Mouse (Mus musculus) lung, embryonic 16.5 days (tissue): ENCODE measurements around the gene Prdm12. TPM values are rescaled to one million over a fixed set of nuclear protein-coding genes. Genes with fewer than 3 reads are reported as not detected.

Source experiments
- ATAC-seq: fragments of 200-750 bp; cut with Nextera tagmentation; 2 replicates; pipeline ENCODE4 v1.8.0; 2017; ENCODE audit warnings: low read depth, mild to moderate bottlenecking, moderate library complexity
- H3K27ac ChIP-seq: fragments of 300-500 bp; sonication (generic); 2 replicates; pipeline ENCODE4 v1.5.1; 2014; ENCODE audit warnings: mild to moderate bottlenecking, control low read depth, low read length
- H3K27me3 ChIP-seq: fragments of 300-500 bp; sonication (generic); 2 replicates; pipeline ENCODE4 v1.6.1; 2014; ENCODE audit warnings: low read depth, low read length, mixed read lengths; ENCODE audit not compliant: control insufficient read depth, insufficient read depth
- H3K36me3 ChIP-seq: fragments of 300-500 bp; sonication (generic); 2 replicates; pipeline ENCODE4 v1.6.1; 2014; ENCODE audit warnings: low read length; ENCODE audit not compliant: control insufficient read depth, insufficient read depth
- H3K4me1 ChIP-seq: fragments of 300-500 bp; sonication (generic); replicated peaks from 2 replicates; pipeline ENCODE4 v1.6.1; 2014; ENCODE audit warnings: low read length, mixed read lengths; ENCODE audit not compliant: control insufficient read depth, insufficient read depth
- H3K4me2 ChIP-seq: fragments of 300-500 bp; sonication (generic); 2 replicates; pipeline ENCODE4 v1.6.1; 2014; ENCODE audit warnings: low read depth, low read length, control low read depth
- H3K4me3 ChIP-seq: fragments of 300-500 bp; sonication (generic); 2 replicates; pipeline ENCODE4 v1.5.1; 2014; ENCODE audit warnings: mild to moderate bottlenecking, low read length, control low read depth
- H3K9ac ChIP-seq: fragments of 300-500 bp; sonication (generic); 2 replicates; pipeline ENCODE4 v1.6.1; 2014; ENCODE audit warnings: low read length, control low read depth
- H3K9me3 ChIP-seq: fragments of 300-500 bp; sonication (generic); 2 replicates; pipeline ENCODE4 v1.6.1; 2016; ENCODE audit warnings: low read length; ENCODE audit not compliant: control insufficient read depth
- WGBS: fragments of 180-500 bp; shearing (Covaris S2); extraction: QIAGEN DNeasy Blood & Tissue Kit; methylation state at CpG from one replicate; pipeline ENCODE4 v1.1.7; 2014; 5-methylcytosine and 5-hydroxymethylcytosine counted together
- polyA plus RNA-seq: library from polyadenylated mRNA; unstranded; fragments of >200 nt; fragmentation: Nextera tagmentation; extraction: Ambion mirVana; gene quantifications from 2 replicates; pipeline ENCODE4 v1.2.1, GENCODE M21; 2015

The Prdm12 gene
- polyA plus RNA-seq, 1 experiment from 2014 or later: not detected

DNA sequence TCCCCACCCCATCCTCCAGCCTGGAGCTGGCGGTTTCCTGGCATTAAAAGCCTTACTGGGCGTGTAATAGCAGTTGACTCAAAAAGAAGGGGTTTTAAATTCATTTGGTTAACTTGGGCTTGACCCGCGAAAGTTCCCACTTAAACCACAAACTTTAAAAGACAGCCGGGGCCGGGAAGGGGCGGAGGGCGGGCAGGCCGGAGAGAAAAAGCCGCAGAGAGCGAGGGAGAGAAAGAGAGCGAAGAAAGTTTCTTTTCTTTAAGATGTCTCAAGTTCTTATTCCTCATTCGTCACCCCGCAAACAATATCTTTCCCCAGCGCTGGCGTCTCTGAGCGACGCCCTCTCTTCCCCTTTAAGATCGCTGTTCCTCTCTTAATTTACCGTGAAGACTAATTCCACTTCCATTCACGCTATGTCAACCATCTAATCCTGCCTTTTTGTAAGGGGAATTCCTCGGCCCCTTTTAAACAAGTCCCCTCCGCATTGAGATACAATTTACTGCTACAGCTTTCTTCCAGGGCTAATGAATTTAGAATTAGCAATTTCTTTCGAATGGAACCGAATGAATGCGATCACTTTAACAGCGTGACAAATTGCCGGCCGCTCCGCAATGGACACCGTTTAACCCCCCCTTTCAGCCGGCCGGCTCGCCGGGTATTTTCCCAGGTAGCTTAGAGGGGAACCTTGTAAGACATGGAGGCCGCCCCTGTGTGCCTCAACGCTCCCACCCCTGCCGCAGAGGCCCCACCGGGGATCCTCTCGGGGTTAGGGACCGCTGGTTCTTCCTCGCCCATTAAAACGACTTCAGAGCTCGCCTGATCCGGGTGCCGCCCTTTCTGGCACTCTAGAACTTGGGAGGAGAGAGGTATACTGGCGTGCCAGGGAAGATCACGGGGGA lies 1.0 kb downstream of the Prdm12 start:
- no peaks in the 10 kb centered on the region for H3K36me3 ChIP-seq
- H3K9ac ChIP-seq: no peak overlapping the region
- H3K4me3 ChIP-seq: peak overlapping the region; percentile 6; the same call in 1 of the 2 replicates
- H3K4me2 ChIP-seq: no peak overlapping the region
- peaks cover 93% of the 10 kb centered on the region for H3K27me3 ChIP-seq
- H3K4me1 ChIP-seq: peaks cover 14% of the 10 kb centered on the region
- H3K9me3 ChIP-seq: no peaks in the 10 kb centered on the region
- no peak for ATAC-seq
- no peak overlapping the region for H3K27ac ChIP-seq
- 1% methylated on average over 48 of the region's 48 CpGs for WGBS

DNA sequence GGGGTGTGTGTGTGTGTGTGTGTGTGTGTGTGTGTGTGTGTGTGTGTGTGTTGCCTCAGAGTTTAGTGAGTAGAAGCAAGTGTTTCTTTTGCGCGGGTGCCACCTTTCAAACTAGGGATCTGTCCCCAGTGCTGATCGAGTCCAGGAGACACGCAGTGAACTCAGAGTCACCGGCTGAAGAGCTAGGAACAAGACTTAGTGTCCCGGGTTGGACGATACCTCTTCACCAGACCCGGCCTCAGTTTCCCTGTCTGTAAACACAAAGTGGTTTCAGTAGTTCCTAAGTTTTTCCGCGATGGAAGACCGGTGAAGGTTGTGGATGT lies 1.6 kb downstream of the Prdm12 start:
- H3K36me3 ChIP-seq: no peaks in the 10 kb centered on the region
- H3K9me3 ChIP-seq: no peaks in the 10 kb centered on the region
- ATAC-seq: no peak
- WGBS: 2% methylated on average over 11 of the region's 11 CpGs
- no peak overlapping the region for H3K4me2 ChIP-seq
- no peak overlapping the region for H3K9ac ChIP-seq
- peaks cover 93% of the 10 kb centered on the region for H3K27me3 ChIP-seq
- H3K4me1 ChIP-seq: peaks cover 9% of the 10 kb centered on the region
- H3K4me3 ChIP-seq: no peak overlapping the region
- H3K27ac ChIP-seq: no peak overlapping the region

DNA sequence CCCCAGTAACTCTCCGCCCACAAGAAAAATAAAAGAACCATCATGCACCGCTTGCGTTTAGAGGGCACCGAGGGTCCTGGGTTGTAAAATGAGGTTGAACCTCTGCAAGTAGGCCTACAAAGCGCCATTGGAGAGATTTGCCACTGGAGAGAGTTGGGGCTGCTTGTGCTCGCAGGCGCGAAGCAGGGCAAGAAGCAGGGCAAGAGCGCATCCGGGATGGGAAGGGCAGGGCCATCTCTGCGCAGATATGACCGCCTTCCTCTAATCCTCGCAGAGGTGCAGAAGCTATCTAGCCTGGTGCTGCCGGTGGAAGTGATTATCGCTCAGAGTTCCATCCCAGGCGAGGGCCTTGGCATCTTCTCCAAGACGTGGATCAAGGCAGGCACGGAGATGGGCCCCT lies 2.1 kb downstream of the Prdm12 start:
- WGBS: 6% methylated on average over 18 of the region's 18 CpGs
- no peak overlapping the region for H3K4me2 ChIP-seq
- no peaks in the 10 kb centered on the region for H3K36me3 ChIP-seq
- H3K27me3 ChIP-seq: peaks cover 93% of the 10 kb centered on the region
- no peak overlapping the region for H3K27ac ChIP-seq
- H3K4me3 ChIP-seq: no peak overlapping the region
- no peak for ATAC-seq
- H3K9me3 ChIP-seq: no peaks in the 10 kb centered on the region
- no peak overlapping the region for H3K9ac ChIP-seq
- peaks cover 4% of the 10 kb centered on the region; the same call in 1 of the 2 replicates for H3K4me1 ChIP-seq

DNA sequence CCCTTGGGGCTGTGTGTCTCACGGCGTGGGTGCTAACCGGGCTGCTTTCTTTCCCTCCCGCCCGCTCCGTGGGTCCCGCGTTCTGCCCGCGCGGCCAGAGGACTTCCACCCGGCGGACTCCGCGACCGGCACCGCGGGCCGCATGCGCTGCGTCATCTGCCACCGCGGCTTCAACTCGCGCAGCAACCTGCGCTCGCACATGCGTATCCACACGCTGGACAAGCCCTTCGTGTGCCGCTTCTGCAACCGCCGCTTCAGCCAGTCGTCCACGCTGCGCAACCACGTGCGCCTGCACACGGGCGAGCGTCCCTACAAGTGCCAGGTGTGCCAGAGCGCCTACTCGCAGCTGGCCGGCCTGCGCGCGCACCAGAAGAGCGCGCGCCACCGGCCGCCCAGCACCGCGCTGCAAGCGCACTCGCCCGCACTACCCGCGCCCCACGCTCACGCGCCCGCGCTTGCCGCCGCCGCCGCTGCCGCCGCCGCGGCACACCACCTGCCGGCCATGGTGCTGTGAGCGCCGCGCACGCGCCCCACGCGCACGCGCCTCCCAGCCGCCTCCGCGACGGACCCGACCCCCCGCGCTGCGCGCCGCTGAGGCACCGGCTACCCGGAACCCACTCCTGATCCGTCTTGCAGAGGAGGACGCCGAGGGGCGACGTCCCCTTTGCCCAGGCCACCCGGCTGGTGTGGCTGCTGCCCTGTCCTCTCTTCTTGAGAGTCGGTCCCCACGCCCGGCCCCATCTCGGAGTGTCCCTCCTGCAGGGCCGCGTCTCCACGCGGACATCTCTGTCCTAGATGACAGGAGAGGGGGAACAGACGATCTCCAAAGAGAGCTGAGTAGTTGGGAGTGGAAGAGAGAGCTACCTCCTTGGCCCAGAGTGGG lies 14.4 kb downstream of the Prdm12 start:
- WGBS: under 1% methylated on average over 109 of the region's 109 CpGs
- Histone ChIP-seq H3K27ac (no peak overlapping the region), H3K4me2 (peak overlapping the region; percentile 90), H3K36me3 (no peaks in the 10 kb centered on the region), H3K4me3 (peak overlapping the region; percentile 57), H3K9me3 (peaks cover 4% of the 10 kb centered on the region), H3K9ac (0 out of 2 replicates have a peak overlapping the region, but pooled peaks have one; percentile 24), H3K4me1 (peaks cover 8% of the 10 kb centered on the region), H3K27me3 (peaks cover 66% of the 10 kb centered on the region)
- peak; percentile 26; the same call in 1 of the 2 replicates for ATAC-seq

DNA sequence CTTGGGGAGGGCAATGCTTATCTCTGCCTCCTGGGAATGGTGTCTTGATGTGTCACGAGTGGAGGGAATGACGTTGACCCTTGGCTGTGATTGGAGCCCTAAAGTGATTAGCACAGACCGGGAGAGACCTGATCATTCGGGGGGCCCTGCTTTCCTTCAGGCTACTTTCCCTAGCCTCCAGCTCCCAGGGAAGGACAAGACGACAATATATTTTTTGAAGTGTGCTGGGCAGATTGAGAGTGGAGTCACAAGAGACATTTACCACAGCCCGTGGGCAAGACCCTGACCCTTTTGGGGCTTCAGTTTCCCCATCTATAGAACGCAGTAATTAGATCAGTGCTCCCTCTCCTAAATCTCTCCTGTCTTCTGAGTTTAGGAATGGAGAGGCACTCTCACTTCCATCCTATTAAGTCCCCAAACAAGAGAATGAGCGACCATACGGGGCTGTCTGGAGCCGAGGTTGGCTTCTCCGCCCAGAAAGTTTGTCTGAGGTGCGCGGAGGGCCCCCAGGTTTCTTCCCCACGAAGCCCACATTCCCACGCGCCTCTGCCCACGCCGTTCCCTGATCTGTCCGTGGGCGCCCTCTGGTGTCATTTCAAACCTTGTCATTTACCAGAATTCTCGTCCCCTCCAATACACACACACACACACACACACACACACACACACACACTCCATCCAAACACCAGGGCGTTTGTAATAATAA lies 15.2 kb downstream of the Prdm12 start:
- Histone ChIP-seq H3K4me3 (peak overlapping the region; percentile 57; the same call in 1 of the 2 replicates), H3K4me2 (no peak overlapping the region; the same call in 1 of the 2 replicates), H3K9me3 (peaks cover 4% of the 10 kb centered on the region), H3K36me3 (no peaks in the 10 kb centered on the region), H3K27me3 (peaks cover 62% of the 10 kb centered on the region), H3K4me1 (peaks cover 8% of the 10 kb centered on the region), H3K27ac (no peak overlapping the region), H3K9ac (no peak overlapping the region)
- 5% methylated on average over 22 of the region's 22 CpGs for WGBS
- no peak for ATAC-seq

DNA sequence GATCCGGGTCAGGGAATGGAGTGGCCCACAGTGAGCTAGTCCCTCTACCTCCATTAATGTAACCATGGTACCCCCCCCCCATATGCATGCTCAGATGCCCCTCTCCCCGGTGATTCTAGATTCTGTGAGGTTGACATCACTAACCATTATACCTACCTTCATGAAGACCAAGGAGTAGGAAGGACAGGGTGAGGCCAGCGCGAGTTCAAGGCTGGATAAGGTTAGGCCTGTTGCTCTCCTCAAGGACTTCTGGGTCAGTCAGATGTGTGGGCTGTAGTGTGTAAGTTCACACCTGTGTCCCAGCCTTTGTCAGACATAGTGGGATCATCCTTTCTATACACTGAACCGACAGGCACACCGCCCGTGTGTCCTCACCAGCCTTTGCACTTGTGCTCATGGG lies 16.5 kb downstream of the Prdm12 start:
- ATAC-seq: no peak
- no peak overlapping the region for H3K27ac ChIP-seq
- no peak overlapping the region for H3K4me2 ChIP-seq
- peaks cover 50% of the 10 kb centered on the region for H3K27me3 ChIP-seq
- WGBS: 82% methylated on average over 7 of the region's 7 CpGs
- no peak overlapping the region for H3K4me3 ChIP-seq
- H3K4me1 ChIP-seq: peaks cover 8% of the 10 kb centered on the region
- peaks cover 4% of the 10 kb centered on the region for H3K9me3 ChIP-seq
- H3K36me3 ChIP-seq: no peaks in the 10 kb centered on the region
- no peak overlapping the region for H3K9ac ChIP-seq

DNA sequence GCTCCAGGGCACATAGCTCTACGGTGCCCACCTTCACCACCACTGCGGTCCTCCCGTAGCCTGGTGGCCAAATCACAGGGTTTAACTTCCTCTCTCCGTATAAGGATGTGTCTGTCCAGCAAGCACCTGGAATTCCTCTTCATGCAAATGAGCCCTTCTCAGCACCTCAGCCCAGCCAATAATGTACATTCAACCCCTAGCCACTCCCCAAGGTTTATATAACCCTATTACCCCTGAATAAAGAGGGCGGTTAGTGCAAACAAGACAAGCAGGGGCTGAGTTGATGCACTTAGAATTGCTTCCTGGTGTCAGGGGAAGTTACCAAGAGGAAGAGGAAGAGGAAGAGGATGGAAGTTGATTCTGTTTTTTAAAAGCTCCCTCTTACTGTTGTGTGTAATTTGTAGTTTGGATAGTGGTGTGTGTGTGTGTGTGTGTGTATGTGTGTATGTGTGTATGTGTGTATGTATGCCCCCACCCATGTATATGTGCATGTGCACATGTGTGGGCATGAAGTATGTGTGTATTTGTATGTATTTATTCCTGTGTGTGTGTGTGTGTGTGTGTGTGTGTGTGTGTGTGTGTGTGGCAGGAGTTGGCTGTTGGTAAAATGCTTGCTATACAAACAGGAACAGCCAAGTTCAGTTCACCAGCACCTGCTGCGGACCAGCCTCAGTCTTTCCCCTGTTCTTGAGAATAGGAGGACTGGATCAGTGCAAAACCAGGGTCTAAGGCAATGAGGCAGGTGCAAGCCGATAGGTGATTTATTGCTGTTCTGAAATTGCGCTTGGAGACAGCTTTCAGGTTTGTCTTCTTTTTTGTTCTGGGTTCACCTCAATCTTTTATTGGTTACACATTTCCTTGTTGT lies 23.3 kb downstream of the Prdm12 start:
- peak; percentile 12; the same call in 1 of the 2 replicates for ATAC-seq
- H3K27ac ChIP-seq: no peak overlapping the region
- H3K9ac ChIP-seq: no peak overlapping the region
- H3K36me3 ChIP-seq: no peaks in the 10 kb centered on the region
- 52% methylated on average over 8 of the region's 8 CpGs for WGBS
- H3K27me3 ChIP-seq: no peaks in the 10 kb centered on the region; the same call in 1 of the 2 replicates
- no peaks in the 10 kb centered on the region for H3K4me1 ChIP-seq
- no peak overlapping the region for H3K4me2 ChIP-seq
- no peak overlapping the region for H3K4me3 ChIP-seq
- peaks cover 4% of the 10 kb centered on the region for H3K9me3 ChIP-seq

DNA sequence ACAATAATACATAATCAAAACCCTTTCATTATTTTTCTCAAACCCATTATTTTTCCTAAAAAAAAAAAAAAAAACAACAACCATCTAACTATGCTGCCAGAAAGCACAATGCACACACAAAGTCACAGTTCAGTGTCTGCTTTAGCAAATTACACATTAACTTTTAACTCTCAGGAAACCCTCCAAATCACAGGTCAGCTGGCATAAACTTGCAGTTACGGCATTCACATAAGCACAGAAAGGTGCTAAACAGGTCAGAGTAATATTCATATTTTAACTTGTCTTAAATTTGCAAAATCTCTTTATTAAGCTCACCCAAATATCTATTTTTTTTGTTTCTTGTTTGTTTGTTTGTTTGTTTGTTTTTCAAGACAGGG lies 24.0 kb downstream of the Prdm12 start:
- no peaks in the 10 kb centered on the region; the same call in 1 of the 2 replicates for H3K27me3 ChIP-seq
- H3K27ac ChIP-seq: no peak overlapping the region
- no peaks in the 10 kb centered on the region for H3K36me3 ChIP-seq
- H3K4me2 ChIP-seq: no peak overlapping the region
- no peak for ATAC-seq
- peaks cover 4% of the 10 kb centered on the region for H3K9me3 ChIP-seq
- 67% methylated on average over 1 of the region's 1 CpGs for WGBS
- no peak overlapping the region for H3K9ac ChIP-seq
- no peaks in the 10 kb centered on the region for H3K4me1 ChIP-seq
- H3K4me3 ChIP-seq: no peak overlapping the region
